Mouse (Mus musculus) G1E (cell line): ENCODE results near the gene Gm42878. TPM values are rescaled to one million over a fixed set of nuclear protein-coding genes. Genes with fewer than 3 reads are reported as not detected.

Experiments used
- ATAC-seq: 2 replicates; pipeline ENCODE4 v1.8.0; 2016; ENCODE audit warnings: mild to moderate bottlenecking; ENCODE audit not compliant: insufficient number of reproducible peaks, poor library complexity, low FRiP score, severe bottlenecking; ENCODE audit errors: extremely low read depth
- DNase-seq: peaks from one replicate; pipeline ENCODE4 v3.0.0; 2012; ENCODE audit warnings: low spot score
- H3K27me3 ChIP-seq: 2 replicates; pipeline ENCODE4 v1.6.1; 2012; ENCODE audit warnings: mild to moderate bottlenecking, low read length, inconsistent platforms; ENCODE audit not compliant: insufficient read depth
- H3K36me3 ChIP-seq: replicated peaks from 2 replicates; pipeline ENCODE3; 2012; ENCODE audit warnings: mild to moderate bottlenecking, inconsistent platforms
- H3K4me1 ChIP-seq: 2 replicates; pipeline ENCODE4 v1.6.1; 2012; ENCODE audit warnings: low read depth, low read length, inconsistent platforms, mixed read lengths; ENCODE audit not compliant: insufficient read depth
- H3K4me3 ChIP-seq: 2 replicates; pipeline ENCODE4 v1.5.1; 2012; ENCODE audit warnings: low read depth, mild to moderate bottlenecking, inconsistent platforms, low read length, moderate library complexity, mixed read lengths
- H3K9me3 ChIP-seq: replicated peaks from 2 replicates; pipeline ENCODE4 v1.6.1; 2012; ENCODE audit warnings: inconsistent platforms
- CTCF ChIP-seq: IDR thresholded peaks from 2 replicates; pipeline ENCODE4 v1.5.1; 2012; ENCODE audit warnings: low read depth, low read length, inconsistent platforms, mixed read lengths
- GATA1 ChIP-seq: IDR thresholded peaks from 2 replicates; pipeline ENCODE4 v1.6.1; 2012; ENCODE audit warnings: borderline replicate concordance, low read length, inconsistent platforms, mixed read lengths
- GATA2 ChIP-seq: IDR thresholded peaks from 2 replicates; pipeline ENCODE4 v1.6.1; 2012; ENCODE audit warnings: low read depth, low read length, inconsistent platforms, borderline replicate concordance
- POLR2AphosphoS5 ChIP-seq: IDR thresholded peaks from 2 replicates; pipeline ENCODE4 v1.6.1; 2012; ENCODE audit warnings: low read depth, low read length, inconsistent platforms; ENCODE audit not compliant: insufficient replicate concordance
- TAL1 ChIP-seq: conservative IDR thresholded peaks from 2 replicates; pipeline ENCODE4 v1.6.1; 2012; ENCODE audit warnings: low read depth, low read length, inconsistent platforms, mixed read lengths
- polyA plus RNA-seq: library from polyadenylated mRNA; stranded (reverse); fragments of >175 nt; gene quantifications from 2 replicates; pipeline ENCODE4 v1.2.3, GENCODE M21; 2012
- total RNA-seq, 2 experiments: library from RNA; stranded (forward) in 1 of 2; stranded (reverse) in 1 of 2; fragments of 200-1000 nt in 1 of 2; fragments of >200 nt in 1 of 2; fragmentation: Nextera tagmentation in 1 of 2; gene quantifications; 2 replicates each; pipeline ENCODE4 v1.2.3; 2014 to 2017

Gene Gm42878
- total and polyA plus RNA-seq, 3 experiments, result not detected

- DNase-seq (no peak), ATAC-seq (no peak)
- H3K36me3 ChIP-seq, result no peaks in the 10 kb centered on the region
Measured at GRCm38 (mm10) chr5:121477680-121478079, 67.6 kb downstream of the Gm42878 start.

GRCm38 (mm10) chr5:121476040-121476439, 69.2 kb downstream of the Gm42878 start:
- Histone ChIP-seq H3K9me3 (no peaks in the 10 kb centered on the region), H3K4me3 (no peak overlapping the region), H3K36me3 (no peaks in the 10 kb centered on the region), H3K27me3 (no peaks in the 10 kb centered on the region), H3K4me1 (peaks cover 59% of the 10 kb centered on the region)
- ATAC-seq (peak; percentile 91), DNase-seq (no peak)
- no peak for TF ChIP-seq GATA2
- TF ChIP-seq TAL1, result peak; percentile 90

More at GRCm38 (mm10) chr5:121477680-121478079, 67.6 kb downstream of the Gm42878 start:
- Histone ChIP-seq H3K9me3 (no peaks in the 10 kb centered on the region), H3K27me3 (peaks cover 4% of the 10 kb centered on the region; the same call in 1 of the 2 replicates), H3K4me1 (peaks cover 46% of the 10 kb centered on the region), H3K4me3 (no peak overlapping the region)
- TF ChIP-seq CTCF (no peak), POLR2AphosphoS5 (no peak), GATA1 (no peak), GATA2 (no peak), TAL1 (no peak)

GRCm38 (mm10) chr5:121474610-121475009, 70.7 kb downstream of the Gm42878 start:
- no peaks in the 10 kb centered on the region for H3K9me3 ChIP-seq
- no peak overlapping the region for H3K4me3 ChIP-seq
- no peak for DNase-seq
- no peak for ATAC-seq
- H3K36me3 ChIP-seq, result no peaks in the 10 kb centered on the region
- H3K27me3 ChIP-seq, result no peaks in the 10 kb centered on the region
- peaks cover 71% of the 10 kb centered on the region for H3K4me1 ChIP-seq
- TF ChIP-seq POLR2AphosphoS5 (no peak), CTCF (no peak), GATA1 (no peak), GATA2 (no peak), TAL1 (no peak)

GRCm38 (mm10) chr5:121472411-121472810, 72.9 kb downstream of the Gm42878 start:
- Histone ChIP-seq H3K9me3 (no peaks in the 10 kb centered on the region), H3K4me3 (no peak overlapping the region), H3K4me1 (peaks cover 72% of the 10 kb centered on the region), H3K36me3 (no peaks in the 10 kb centered on the region), H3K27me3 (no peaks in the 10 kb centered on the region)
- DNase-seq (no peak), ATAC-seq (no peak)
- no peak for TF ChIP-seq CTCF
- no peak for TF ChIP-seq GATA1

- Histone ChIP-seq H3K4me3 (no peak overlapping the region), H3K4me1 (peaks cover 48% of the 10 kb centered on the region), H3K9me3 (no peaks in the 10 kb centered on the region), H3K36me3 (no peaks in the 10 kb centered on the region), H3K27me3 (no peaks in the 10 kb centered on the region)
- DNase-seq, result no peak
- no peak for ATAC-seq
- no peak for TF ChIP-seq CTCF
- no peak for TF ChIP-seq GATA1
- TF ChIP-seq TAL1, result no peak
- no peak for TF ChIP-seq GATA2
- no peak for TF ChIP-seq POLR2AphosphoS5
Measured at GRCm38 (mm10) chr5:121469566-121469965, 75.7 kb downstream of the Gm42878 start.

Other genes starting within 250 kb of the Gm42878 start
- gene Trafd1, start 159.8 kb downstream of the Gm42878 start, total RNA-seq (2014; fragmentation: Nextera tagmentation), result 13.2 and 16.0 TPM in 2 replicates
- gene Trafd1, start 159.8 kb downstream of the Gm42878 start, total RNA-seq (2017), result 18.8 and 20.3 TPM in 2 replicates
- 15.2 and 17.5 TPM in 2 replicates for gene Trafd1, start 159.8 kb downstream of the Gm42878 start, polyA plus RNA-seq
- 43.3 and 57.6 TPM in 2 replicates for gene Naa25, start 147.5 kb downstream of the Gm42878 start, total RNA-seq (2014; fragmentation: Nextera tagmentation)
- 44.1 and 45.9 TPM in 2 replicates for gene Naa25, start 147.5 kb downstream of the Gm42878 start, total RNA-seq (2017)
- gene Naa25, start 147.5 kb downstream of the Gm42878 start, polyA plus RNA-seq, result 5.8 and 7.2 TPM in 2 replicates
- 9.8 and 10.6 TPM in 2 replicates for gene Tmem116, start 93.6 kb downstream of the Gm42878 start, total RNA-seq (2014; fragmentation: Nextera tagmentation)
- gene Tmem116, start 93.6 kb downstream of the Gm42878 start, total RNA-seq (2017), result 1.7 and 2.6 TPM in 2 replicates
- 2.7 and 6.1 TPM in 2 replicates for gene Tmem116, start 93.6 kb downstream of the Gm42878 start, polyA plus RNA-seq
- 52.4 and 58.8 TPM in 2 replicates for gene Erp29, start 93.0 kb downstream of the Gm42878 start, total RNA-seq (2014; fragmentation: Nextera tagmentation)
- gene Erp29, start 93.0 kb downstream of the Gm42878 start, total RNA-seq (2017), result 344 and 394 TPM in 2 replicates
- 167 and 191 TPM in 2 replicates for gene Erp29, start 93.0 kb downstream of the Gm42878 start, polyA plus RNA-seq
- gene Adam1b, start 42.0 kb downstream of the Gm42878 start, total RNA-seq (2014; fragmentation: Nextera tagmentation), result not detected in 2 replicates
- gene Adam1b, start 42.0 kb downstream of the Gm42878 start, total RNA-seq (2017), result not detected in 2 replicates
- not detected in 2 replicates for gene Adam1b, start 42.0 kb downstream of the Gm42878 start, polyA plus RNA-seq
- gene Adam1a, start within 50 bp of the Gm42878 start, total RNA-seq (2014; fragmentation: Nextera tagmentation), result 4.4 and 5.1 TPM in 2 replicates
- gene Adam1a, start within 50 bp of the Gm42878 start, total RNA-seq (2017), result 3.0 and 3.5 TPM in 2 replicates
- 0.17 and 0.18 TPM in 2 replicates for gene Adam1a, start within 50 bp of the Gm42878 start, polyA plus RNA-seq
- gene Mapkapk5, start 423 bp upstream of the Gm42878 start, total RNA-seq (2014; fragmentation: Nextera tagmentation), result 67.3 and 84.6 TPM in 2 replicates
- 86.8 and 102 TPM in 2 replicates for gene Mapkapk5, start 423 bp upstream of the Gm42878 start, total RNA-seq (2017)
- gene Mapkapk5, start 423 bp upstream of the Gm42878 start, polyA plus RNA-seq, result 51.6 and 66.6 TPM in 2 replicates
- gene Aldh2, start 48.3 kb upstream of the Gm42878 start, total RNA-seq (2014; fragmentation: Nextera tagmentation), result 38.7 and 45.7 TPM in 2 replicates
- 82.9 and 117 TPM in 2 replicates for gene Aldh2, start 48.3 kb upstream of the Gm42878 start, total RNA-seq (2017)
- 122 and 123 TPM in 2 replicates for gene Aldh2, start 48.3 kb upstream of the Gm42878 start, polyA plus RNA-seq
- gene Acad12, start 73.5 kb upstream of the Gm42878 start, total RNA-seq (2014; fragmentation: Nextera tagmentation), result 4.9 and 5.5 TPM in 2 replicates
- 2.7 and 4.3 TPM in 2 replicates for gene Acad12, start 73.5 kb upstream of the Gm42878 start, total RNA-seq (2017)
- 1.1 and 1.2 TPM in 2 replicates for gene Acad12, start 73.5 kb upstream of the Gm42878 start, polyA plus RNA-seq
- gene Acad10, start 115.0 kb upstream of the Gm42878 start, total RNA-seq (2014; fragmentation: Nextera tagmentation), result 10.3 and 17.3 TPM in 2 replicates
- 5.6 and 7.4 TPM in 2 replicates for gene Acad10, start 115.0 kb upstream of the Gm42878 start, total RNA-seq (2017)
- 4.4 and 7.2 TPM in 2 replicates for gene Acad10, start 115.0 kb upstream of the Gm42878 start, polyA plus RNA-seq
- 29.9 and 30.0 TPM in 2 replicates for gene Brap, start 115.1 kb upstream of the Gm42878 start, total RNA-seq (2014; fragmentation: Nextera tagmentation)
- 63.4 and 70.1 TPM in 2 replicates for gene Brap, start 115.1 kb upstream of the Gm42878 start, total RNA-seq (2017)
- gene Brap, start 115.1 kb upstream of the Gm42878 start, polyA plus RNA-seq, result 10.6 and 12.8 TPM in 2 replicates
- 132 and 151 TPM in 2 replicates for gene Atxn2, start 165.9 kb upstream of the Gm42878 start, total RNA-seq (2014; fragmentation: Nextera tagmentation)
- gene Atxn2, start 165.9 kb upstream of the Gm42878 start, total RNA-seq (2017), result 30.0 and 38.0 TPM in 2 replicates
- gene Atxn2, start 165.9 kb upstream of the Gm42878 start, polyA plus RNA-seq, result 42.3 and 57.5 TPM in 2 replicates